Mouse (Mus musculus): ENCODE measurements around the gene Arcn1.

DNA sequence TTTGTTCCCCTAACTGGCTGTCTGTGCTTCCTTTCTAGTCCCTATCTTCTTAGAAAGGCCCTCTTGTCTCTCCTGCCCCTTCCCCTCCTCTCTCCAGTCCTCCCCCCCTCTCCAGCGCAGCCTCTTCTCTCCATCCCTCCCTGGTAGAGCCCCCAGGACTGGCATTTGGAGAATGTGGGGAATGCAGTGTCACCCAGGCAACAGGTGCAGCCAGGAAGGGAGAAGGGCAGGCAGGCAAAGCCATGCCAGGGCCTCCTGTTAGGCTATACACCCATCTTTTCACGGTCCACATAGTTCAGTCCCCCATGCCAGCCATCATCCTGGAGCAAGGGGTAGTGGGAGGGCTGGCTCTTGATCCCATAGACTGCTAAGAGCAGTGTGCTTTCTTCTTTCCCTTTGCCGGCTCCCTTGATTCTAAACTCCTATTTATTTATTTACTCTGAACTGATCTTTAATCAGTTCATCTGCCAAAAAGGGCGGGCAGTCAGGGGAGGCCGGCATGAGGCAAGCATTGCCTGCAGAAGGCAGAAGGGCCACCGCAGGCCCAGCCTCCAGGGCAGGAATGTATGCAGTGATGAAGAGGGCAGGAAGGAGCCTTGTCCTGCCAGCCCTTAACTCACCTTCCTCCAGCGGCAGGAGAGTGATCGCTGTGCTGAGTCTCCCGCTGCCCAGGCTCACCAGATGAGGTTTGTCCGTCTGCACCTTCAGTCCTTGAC lies 41.1 kb downstream of the Arcn1 start:
- TF ChIP-seq CTCF (conservative IDR thresholded peaks at IDR 0.05; ENCODE audit: insufficient read depth, insufficient read length, low read depth, low read length) = no peak
- TF ChIP-seq POLR2A (IDR thresholded peaks at IDR 0.05; ENCODE audit: low read depth, low read length) = no peak
